Mouse (Mus musculus) spleen, adult 2 months (tissue): Measurements from ENCODE around the gene Chn1.

Source experiments
- CTCF ChIP-seq: fragments of 200-500 bp; IDR thresholded peaks from 2 replicates; pipeline ENCODE4 v1.5.1; 2011; ENCODE audit warnings: mild to moderate bottlenecking, inconsistent platforms; ENCODE audit not compliant: insufficient read depth, insufficient read length, insufficient replicate concordance; ENCODE audit errors: extremely low read depth
- POLR2A ChIP-seq: fragments of 200-500 bp; IDR thresholded peaks from 2 replicates; pipeline ENCODE4 v1.6.1; 2011; ENCODE audit warnings: low read depth, low read length, inconsistent platforms

GRCm38 (mm10) chr2:73604579-73604978, 170.6 kb downstream of the Chn1 start:
- TF ChIP-seq CTCF: no peak
- TF ChIP-seq POLR2A: no peak
